Mouse (Mus musculus) liver, adult 2 months (tissue): ENCODE results near the gene Alkbh8. TPM values are rescaled to one million over a fixed set of nuclear protein-coding genes. Genes with fewer than 3 reads are reported as not detected.
"Not testable (repeated sequence)": the region's sequence is repeated elsewhere in the genome, so short reads cannot be mapped to it uniquely, and the experiment has no call there.

Experiments used
- DNase-seq: peaks from one replicate; pipeline ENCODE4 v3.0.0-alpha.2; 2011; ENCODE audit warnings: low read depth, low spot score; ENCODE audit errors: extremely low read depth
- H3K27ac ChIP-seq: fragments of 200-500 bp; replicated peaks from 2 replicates; pipeline ENCODE4 v1.5.1; 2012; ENCODE audit warnings: low read depth, mild to moderate bottlenecking, control low read depth, inconsistent platforms, low read length; ENCODE audit not compliant: insufficient read depth
- H3K27me3 ChIP-seq: fragments of 200-500 bp; 2 replicates; pipeline ENCODE4 v1.6.1; 2012; ENCODE audit warnings: mild to moderate bottlenecking, moderate library complexity, low read length, inconsistent platforms; ENCODE audit not compliant: control insufficient read depth, insufficient read depth
- H3K36me3 ChIP-seq: fragments of 200-500 bp; 2 replicates; pipeline ENCODE4 v1.6.1; 2012; ENCODE audit warnings: low read length, inconsistent platforms; ENCODE audit not compliant: control insufficient read depth, insufficient read depth
- H3K4me1 ChIP-seq: fragments of 200-500 bp; 2 replicates; pipeline ENCODE4 v1.6.1; 2011; ENCODE audit warnings: low read length; ENCODE audit not compliant: control insufficient read depth, insufficient read depth
- H3K4me3 ChIP-seq: fragments of 200-500 bp; 2 replicates; pipeline ENCODE4 v1.5.1; 2011; ENCODE audit warnings: low read depth, mild to moderate bottlenecking, control low read depth, low read length, moderate library complexity; ENCODE audit not compliant: insufficient read depth
- H3K79me2 ChIP-seq: fragments of 200-500 bp; 2 replicates; pipeline ENCODE4 v1.6.1; 2012; ENCODE audit warnings: inconsistent platforms, mild to moderate bottlenecking, low read length, moderate library complexity; ENCODE audit not compliant: control insufficient read depth, insufficient read depth
- H3K9ac ChIP-seq: fragments of 200-500 bp; 2 replicates; pipeline ENCODE4 v1.6.1; 2012; ENCODE audit warnings: low read depth, mild to moderate bottlenecking, control low read depth, inconsistent platforms, low read length
- CTCF ChIP-seq: fragments of 200-500 bp; IDR thresholded peaks from 2 replicates; pipeline ENCODE4 v1.5.1; 2011; ENCODE audit warnings: low read depth, low read length, control low read depth
- POLR2A ChIP-seq: fragments of 200-500 bp; IDR thresholded peaks from 2 replicates; pipeline ENCODE4 v1.6.1; 2011; ENCODE audit warnings: low read length, control low read depth; ENCODE audit not compliant: insufficient read depth; ENCODE audit errors: extremely low read depth
- WGBS: fragments of 180-500 bp; shearing (Covaris S2); methylation state at CpG from one replicate; pipeline ENCODE4 v1.1.7; 2018; 5-methylcytosine and 5-hydroxymethylcytosine counted together
- polyA plus RNA-seq: library from polyadenylated mRNA; depleted of rRNA; stranded (reverse); fragments of >200 nt; gene quantifications from 2 replicates; pipeline ENCODE4 v1.2.3, GENCODE M21; 2012; rRNA removed
- total RNA-seq: library from RNA; depleted of rRNA; stranded (reverse); fragments of >200 nt; gene quantifications from 2 replicates; pipeline ENCODE4 v1.2.3, GENCODE M21; 2014; rRNA removed

The Alkbh8 gene
- total and polyA plus RNA-seq, 2 experiments: 0.98 to 4.3 TPM

DNA sequence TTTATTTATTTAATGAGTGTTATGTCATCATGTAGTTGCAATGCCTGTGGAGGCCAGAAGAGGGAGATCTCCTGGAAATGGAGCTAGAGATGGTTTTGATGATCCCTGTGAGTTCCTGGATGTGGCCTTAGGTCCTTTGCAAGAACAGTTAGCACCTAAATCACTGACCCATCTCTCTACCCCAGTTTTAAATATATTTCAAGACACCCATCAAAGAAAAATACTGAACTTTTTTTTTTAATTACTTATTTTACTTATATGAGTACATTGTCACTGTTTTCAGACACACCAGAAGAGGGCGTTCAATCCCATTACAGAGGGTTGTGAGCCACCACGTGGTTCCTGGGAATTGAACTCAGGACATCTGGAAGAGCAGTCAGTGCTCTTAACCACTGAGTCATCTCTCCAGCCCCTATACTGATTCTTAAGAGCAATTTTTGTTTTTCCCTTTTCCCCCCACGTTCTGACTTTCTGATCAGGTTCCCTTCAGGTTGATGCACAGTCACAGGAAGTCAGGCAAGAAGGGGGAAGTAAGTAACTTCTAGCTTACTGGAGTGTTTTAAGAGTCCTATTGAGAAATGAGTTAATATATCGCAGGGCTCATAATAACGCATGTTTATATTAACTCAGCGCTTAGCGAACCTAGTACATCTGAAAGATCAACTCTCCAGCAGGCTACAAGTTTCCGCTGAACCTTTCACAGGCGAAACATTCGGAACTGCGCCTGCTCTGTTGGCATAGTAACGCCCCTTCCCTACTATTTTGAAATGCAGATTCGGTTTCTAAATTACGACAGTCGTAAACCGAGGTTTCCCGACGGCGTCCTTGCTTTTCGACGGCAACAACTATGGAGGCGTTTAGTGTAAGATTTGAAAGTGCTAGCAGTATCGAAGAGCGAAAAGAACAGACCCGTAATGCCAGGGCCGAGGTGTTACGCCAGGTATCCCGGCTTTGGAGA lies 68.6 kb downstream of the Alkbh8 start, which contains the start of gene Cwf19l2:
Cwf19l2 (plus strand) TSS at position 342 of the 958 bp plus-strand sequence.
- peak; percentile 92 for DNase-seq
- H3K4me1 ChIP-seq: no peaks in the 10 kb centered on the region
- peak within 1 kb of the TSS; percentile 67 for H3K27ac ChIP-seq
- H3K79me2 ChIP-seq: peaks cover 11% of the 10 kb centered on the region; the same call in 1 of the 2 replicates
- peak within 1 kb of the TSS; percentile 58 for H3K4me3 ChIP-seq
- no peaks in the 10 kb centered on the region for H3K27me3 ChIP-seq
- under 1% methylated on average over 28 of the region's 28 CpGs for WGBS
- H3K36me3 ChIP-seq: no peaks in the 10 kb centered on the region
- TF ChIP-seq CTCF (peak; percentile 42), POLR2A (0 out of 2 replicates have a peak, but pooled peaks have one; percentile 21)
- peak within 1 kb of the TSS; percentile 80 for H3K9ac ChIP-seq

DNA sequence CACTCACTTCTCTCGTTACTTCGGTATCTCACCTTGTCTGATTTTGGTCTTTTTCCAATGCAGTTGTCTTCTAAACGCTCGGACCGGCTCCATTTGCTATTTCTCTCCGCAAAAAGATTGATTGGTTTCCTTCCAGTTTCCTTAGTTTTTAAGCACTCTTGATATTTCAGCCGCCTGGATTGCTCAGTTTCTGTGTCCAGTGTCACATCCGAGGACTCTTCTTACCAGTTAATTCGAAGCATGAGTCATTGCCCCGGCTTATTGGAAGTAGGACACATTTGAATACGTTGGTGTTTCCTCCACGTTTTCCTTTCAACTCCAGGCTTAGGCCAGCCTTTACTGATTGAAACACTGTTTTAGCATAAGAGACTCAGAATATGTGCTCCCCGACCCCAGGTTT lies 69.4 kb downstream of the Alkbh8 start:
- Histone ChIP-seq H3K27me3 (no peaks in the 10 kb centered on the region), H3K4me3 (peak overlapping the region; percentile 58), H3K79me2 (peaks cover 11% of the 10 kb centered on the region; the same call in 1 of the 2 replicates), H3K27ac (no peak overlapping the region; the same call in 1 of the 2 replicates), H3K36me3 (no peaks in the 10 kb centered on the region), H3K9ac (peak overlapping the region; percentile 80), H3K4me1 (no peaks in the 10 kb centered on the region)
- peak; percentile 53 for DNase-seq
- TF ChIP-seq POLR2A (no peak), CTCF (no peak)
- WGBS: under 1% methylated on average over 13 of the region's 13 CpGs

DNA sequence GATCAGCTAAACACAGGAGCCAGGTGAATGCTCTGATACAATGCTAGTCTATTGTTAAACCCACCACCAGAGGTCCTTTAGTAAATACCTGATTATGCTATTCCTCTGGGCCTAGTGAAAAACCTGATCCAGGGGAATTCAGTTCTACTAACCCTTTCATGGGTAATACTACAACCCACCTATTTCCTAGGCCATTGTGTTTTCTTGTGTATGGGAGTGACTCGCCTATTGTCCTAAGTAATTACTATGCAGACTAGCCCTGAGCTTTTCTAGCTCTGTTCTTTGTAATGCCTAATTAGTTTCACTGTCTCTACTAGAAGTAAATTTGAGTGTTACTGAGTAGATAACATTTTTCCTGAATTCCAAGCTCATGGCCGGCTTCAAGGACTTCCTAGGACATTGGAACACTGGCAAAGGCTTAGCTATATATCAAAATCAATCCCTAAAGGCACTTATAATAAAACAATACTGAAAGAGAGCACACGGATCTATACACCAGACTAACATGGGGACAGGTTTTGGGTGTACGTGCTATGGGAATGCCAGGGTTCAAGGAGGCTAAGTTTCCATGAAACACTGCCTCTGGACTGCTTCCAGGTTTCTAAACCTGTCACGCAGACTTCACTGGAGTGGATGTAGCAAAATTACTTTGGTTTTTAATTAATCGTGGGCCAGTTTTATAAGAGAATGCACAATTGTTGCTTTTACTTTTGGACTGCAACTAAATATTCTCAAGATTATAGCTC lies 104.8 kb downstream of the Alkbh8 start:
- not testable (repeated sequence) for H3K27ac ChIP-seq, H3K27me3 ChIP-seq, H3K9ac ChIP-seq, H3K79me2 ChIP-seq, H3K4me1 ChIP-seq, DNase-seq, H3K36me3 ChIP-seq, H3K4me3 ChIP-seq
- 94% methylated on average over 6 of the region's 6 CpGs for WGBS

Other genes starting within 250 kb of the Alkbh8 start
- gene Cwf19l2, start 68.5 kb downstream of the Alkbh8 start, total RNA-seq: 8.8 and 13.5 TPM in 2 replicates
- 0.40 and 0.57 TPM in 2 replicates for gene Cwf19l2, start 68.5 kb downstream of the Alkbh8 start, polyA plus RNA-seq
- gene Gucy1a2, start 197.6 kb downstream of the Alkbh8 start, total RNA-seq: 2.1 and 4.0 TPM in 2 replicates
- gene Gucy1a2, start 197.6 kb downstream of the Alkbh8 start, polyA plus RNA-seq: 0.14 and 0.20 TPM in 2 replicates